Mouse (Mus musculus) spleen, adult 2 months (tissue): ENCODE data around the gene Cox4i1. TPM values are rescaled to one million over a fixed set of nuclear protein-coding genes. Genes with fewer than 3 reads are reported as not detected.
A peak's percentile ranks its signal among the peaks of the same experiment; 100 is the strongest.

Experiments
- DNase-seq, 2 experiments: peaks; one replicate each; pipeline versions ENCODE4 v3.0.0 to v3.0.0-alpha.2; 2012 to 2021; ENCODE audit warnings: low spot score in 2 of 2, low read depth in 1 of 2
- H3K27ac ChIP-seq: fragments of 200-500 bp; 2 replicates; pipeline ENCODE4 v1.5.1; 2012; ENCODE audit warnings: low read length, inconsistent platforms; ENCODE audit not compliant: insufficient read depth
- H3K27me3 ChIP-seq: fragments of 200-500 bp; 2 replicates; pipeline ENCODE4 v1.6.1; 2012; ENCODE audit warnings: mild to moderate bottlenecking, moderate library complexity, low read length, inconsistent platforms; ENCODE audit not compliant: control insufficient read depth, insufficient read depth
- H3K36me3 ChIP-seq: fragments of 200-500 bp; 2 replicates; pipeline ENCODE4 v1.6.1; 2012; ENCODE audit warnings: mild to moderate bottlenecking, low read length, inconsistent platforms; ENCODE audit not compliant: control insufficient read depth, insufficient read depth
- H3K4me1 ChIP-seq: fragments of 200-500 bp; 2 replicates; pipeline ENCODE4 v1.6.1; 2011; ENCODE audit warnings: inconsistent platforms; ENCODE audit not compliant: control insufficient read depth, insufficient read depth, insufficient read length
- H3K4me3 ChIP-seq: fragments of 200-500 bp; 2 replicates; pipeline ENCODE4 v1.5.1; 2011; ENCODE audit warnings: mild to moderate bottlenecking, inconsistent platforms; ENCODE audit not compliant: insufficient read depth, insufficient read length; ENCODE audit errors: extremely low read depth
- CTCF ChIP-seq: fragments of 200-500 bp; IDR thresholded peaks from 2 replicates; pipeline ENCODE4 v1.5.1; 2011; ENCODE audit warnings: mild to moderate bottlenecking, inconsistent platforms; ENCODE audit not compliant: insufficient read depth, insufficient read length, insufficient replicate concordance; ENCODE audit errors: extremely low read depth
- POLR2A ChIP-seq: fragments of 200-500 bp; IDR thresholded peaks from 2 replicates; pipeline ENCODE4 v1.6.1; 2011; ENCODE audit warnings: low read depth, low read length, inconsistent platforms
- WGBS: fragments of 180-500 bp; shearing (Covaris S2); methylation state at CpG from one replicate; pipeline ENCODE4 v1.1.7; 2018; 5-methylcytosine and 5-hydroxymethylcytosine counted together
- polyA plus RNA-seq: library from polyadenylated mRNA; depleted of rRNA; stranded (reverse); fragments of >200 nt; gene quantifications from 2 replicates; pipeline ENCODE4 v1.2.3, GENCODE M21; 2012

Cox4i1 gene
- polyA plus RNA-seq, 1 experiment = 535 TPM

DNA sequence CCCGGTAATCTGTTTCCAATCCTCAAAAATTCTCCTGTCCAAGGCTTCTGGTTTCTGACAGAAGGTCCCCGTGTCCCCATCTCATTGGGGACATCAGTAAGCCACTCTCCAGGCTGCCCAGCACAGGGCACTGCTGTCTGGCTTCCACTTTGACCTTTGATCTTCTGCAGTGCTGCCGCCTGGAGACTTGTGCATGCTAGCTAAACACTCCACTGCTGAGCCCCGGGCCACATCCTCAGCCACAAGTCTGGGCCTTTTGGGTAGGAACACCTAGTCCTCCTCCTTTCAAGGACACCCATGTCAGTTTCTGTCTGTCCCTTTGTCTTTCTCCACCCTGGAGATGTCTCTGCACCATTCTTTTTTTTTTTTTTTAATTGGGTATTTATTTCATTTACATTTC, 24.9 kb downstream of the Cox4i1 start:
- H3K27ac ChIP-seq = no peak overlapping the region
- no peak overlapping the region for H3K4me3 ChIP-seq
- DNase-seq = no peak
- WGBS = 85% methylated on average over 4 of the region's 4 CpGs
- TF ChIP-seq POLR2A (no peak), CTCF (no peak)
- H3K36me3 ChIP-seq = no peaks in the 10 kb centered on the region
- no peaks in the 10 kb centered on the region for H3K27me3 ChIP-seq
- H3K4me1 ChIP-seq = peaks cover 13% of the 10 kb centered on the region; the same call in 1 of the 2 replicates

DNA sequence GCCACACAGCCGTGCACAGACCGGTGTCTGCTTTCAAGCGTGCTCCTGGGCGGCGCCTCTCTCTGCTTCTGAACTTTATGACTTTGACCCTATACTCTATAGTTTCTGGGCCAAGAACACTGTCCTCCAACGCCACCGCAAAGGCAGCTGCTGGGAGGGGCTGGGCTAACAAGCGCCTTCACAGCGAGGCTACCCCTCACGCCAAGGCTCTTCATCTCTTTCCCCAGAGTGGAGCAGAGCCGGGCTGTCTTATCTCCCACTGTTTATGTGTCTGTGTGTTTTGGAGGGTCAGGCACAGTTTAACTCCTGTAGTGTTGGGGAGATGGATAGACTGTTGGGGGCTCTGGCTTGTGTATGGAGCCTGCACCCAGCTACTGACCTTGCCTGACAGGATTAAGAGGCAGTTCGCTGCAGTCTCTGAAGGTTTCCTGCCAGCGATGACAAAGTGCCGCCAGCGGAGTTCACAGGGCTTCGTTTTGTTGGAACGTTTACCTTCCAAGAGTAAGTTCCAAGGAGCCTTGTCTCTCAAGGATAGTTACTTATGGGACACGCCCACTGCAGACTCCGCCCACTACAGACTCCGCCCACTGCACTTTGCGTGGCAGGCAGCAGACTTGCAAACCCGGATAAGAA, 26.0 kb downstream of the Cox4i1 start:
- no peak for DNase-seq
- no peak for TF ChIP-seq POLR2A
- TF ChIP-seq CTCF = no peak
- Histone ChIP-seq H3K4me1 (peaks cover 13% of the 10 kb centered on the region; the same call in 1 of the 2 replicates), H3K4me3 (no peak overlapping the region), H3K27ac (no peak overlapping the region), H3K36me3 (no peaks in the 10 kb centered on the region), H3K27me3 (no peaks in the 10 kb centered on the region)
- 61% methylated on average over 22 of the region's 22 CpGs for WGBS

DNA sequence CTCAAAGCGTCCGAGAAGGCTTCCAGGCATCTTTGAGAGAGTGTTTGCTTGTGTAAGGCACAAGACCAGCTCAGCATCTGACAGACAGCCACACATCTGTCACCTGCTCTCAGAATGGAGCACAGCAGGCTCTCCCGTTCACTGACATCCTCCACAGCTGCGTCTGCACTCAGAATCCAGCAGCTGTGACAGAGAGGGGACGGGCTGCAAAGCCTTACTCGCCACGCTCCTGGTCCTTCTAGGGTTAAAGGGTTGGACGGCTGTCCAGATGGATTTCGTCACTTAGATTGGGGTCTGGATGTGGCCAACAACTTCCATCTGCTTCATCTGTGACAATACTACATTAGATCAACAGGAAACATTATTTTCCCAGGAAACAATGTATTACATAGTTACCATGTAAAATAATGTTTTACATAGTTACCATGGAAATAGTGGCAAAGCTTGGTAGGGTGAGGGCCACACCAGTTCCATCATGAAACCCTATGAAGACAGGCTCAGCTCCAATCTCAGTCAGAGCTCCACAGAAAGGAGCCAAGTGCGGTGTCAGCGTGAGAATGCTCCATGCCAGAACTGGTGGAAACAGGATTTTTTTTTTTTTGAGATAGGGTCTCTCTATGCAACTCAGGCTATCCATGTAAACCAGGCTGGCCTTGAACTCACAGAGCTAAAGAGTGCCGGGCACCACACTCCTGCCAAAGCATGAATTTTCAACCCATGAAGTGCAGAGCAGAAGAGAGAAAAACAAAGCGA, 28.6 kb downstream of the Cox4i1 start:
- no peak for DNase-seq
- Histone ChIP-seq H3K4me1 (peaks cover 33% of the 10 kb centered on the region; the same call in 1 of the 2 replicates), H3K27ac (no peak overlapping the region), H3K36me3 (no peaks in the 10 kb centered on the region), H3K27me3 (no peaks in the 10 kb centered on the region), H3K4me3 (no peak overlapping the region)
- no peak for TF ChIP-seq CTCF
- no peak for TF ChIP-seq POLR2A
- 30% methylated on average over 13 of the region's 13 CpGs for WGBS

DNA sequence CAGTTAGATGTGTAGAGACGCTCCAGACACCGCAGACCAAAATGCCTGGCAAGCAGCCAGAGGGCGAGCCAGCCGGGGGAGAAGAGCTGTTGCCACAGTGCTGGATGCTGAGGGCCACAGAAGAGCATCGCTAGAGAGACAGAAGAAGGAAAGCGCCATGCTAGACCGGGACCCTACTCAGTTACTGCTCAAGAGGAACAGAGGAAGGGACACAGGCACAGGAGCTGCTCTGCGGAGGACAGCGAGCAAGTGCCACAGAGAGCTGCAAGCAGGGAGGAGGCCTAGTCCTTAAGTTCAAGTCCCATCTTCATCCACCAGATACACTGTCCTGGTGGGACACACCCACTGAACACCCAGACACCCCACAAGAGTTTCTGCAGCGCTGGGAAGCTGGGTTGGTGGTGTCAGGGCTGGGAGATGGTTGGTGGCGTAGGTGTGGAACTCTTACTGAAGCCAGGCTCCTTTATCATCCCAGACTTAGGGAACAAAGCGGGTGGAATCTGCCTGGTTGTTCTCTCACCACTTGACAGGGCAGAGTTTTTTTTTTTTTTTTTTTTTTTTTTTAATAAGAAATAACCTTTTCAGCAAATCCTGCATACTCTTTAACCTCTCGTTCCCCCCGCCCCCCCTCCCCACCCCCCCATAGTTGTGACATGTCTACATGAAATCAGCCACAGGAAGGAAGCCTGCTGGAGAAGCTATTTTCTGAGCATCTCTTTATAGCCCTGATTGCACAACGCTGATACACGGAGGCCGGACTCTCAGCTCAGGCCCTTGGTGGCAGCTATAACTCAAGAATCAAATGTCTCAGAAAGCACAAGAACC, 29.3 kb downstream of the Cox4i1 start:
- WGBS = 27% methylated on average over 17 of the region's 17 CpGs
- peak in 1 of 2 experiments; percentile 45 for DNase-seq
- peak overlapping the region; percentile 1; the same call in 1 of the 2 replicates for H3K27ac ChIP-seq
- H3K27me3 ChIP-seq = no peaks in the 10 kb centered on the region
- TF ChIP-seq POLR2A (no peak), CTCF (no peak)
- H3K36me3 ChIP-seq = no peaks in the 10 kb centered on the region
- H3K4me3 ChIP-seq = no peak overlapping the region
- H3K4me1 ChIP-seq = peaks cover 40% of the 10 kb centered on the region; the same call in 1 of the 2 replicates

DNA sequence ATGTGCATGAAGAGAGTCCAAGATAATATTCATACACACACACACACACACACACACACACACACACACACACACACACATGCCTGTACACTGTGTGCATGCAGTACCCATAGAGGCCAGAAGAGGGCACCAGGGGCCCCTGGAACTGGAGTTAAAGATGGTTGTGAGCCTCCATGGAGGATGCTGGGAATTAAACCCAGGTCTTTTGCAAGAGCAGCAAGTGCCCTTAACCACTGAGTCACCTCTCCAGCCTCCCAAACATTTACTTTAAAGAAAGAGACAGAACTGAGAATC, 29.9 kb downstream of the Cox4i1 start:
- Histone ChIP-seq H3K36me3 (no peaks in the 10 kb centered on the region), H3K27me3 (no peaks in the 10 kb centered on the region), H3K4me3 (no peak overlapping the region), H3K27ac (no peak overlapping the region), H3K4me1 (peaks cover 44% of the 10 kb centered on the region; the same call in 1 of the 2 replicates)
- TF ChIP-seq CTCF (peak; percentile 20; the same call in 1 of the 2 replicates), POLR2A (no peak)
- peak in 1 of 2 experiments; percentile 34 for DNase-seq

DNA sequence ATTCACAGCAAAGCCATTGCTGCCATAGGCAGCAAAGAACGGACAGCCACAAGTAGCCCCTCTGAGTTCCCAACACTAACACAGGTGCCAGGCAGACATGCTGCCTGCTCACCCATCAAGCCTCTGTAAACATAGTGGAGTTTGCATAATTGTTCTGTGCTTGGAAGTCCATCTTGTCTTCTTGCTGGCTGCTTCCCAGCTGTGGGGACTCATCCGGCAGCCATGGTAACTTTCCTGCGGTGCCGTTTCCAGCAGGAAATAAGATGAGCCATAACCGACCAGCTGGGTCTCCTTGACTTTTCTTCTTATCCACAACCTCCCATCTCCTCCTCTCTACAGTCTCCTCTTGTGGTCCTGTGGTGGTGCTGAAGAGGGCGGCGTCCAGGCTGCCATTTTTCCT, 30.4 kb downstream of the Cox4i1 start:
- Histone ChIP-seq H3K36me3 (no peaks in the 10 kb centered on the region), H3K27ac (no peak overlapping the region), H3K4me3 (no peak overlapping the region), H3K27me3 (no peaks in the 10 kb centered on the region), H3K4me1 (peaks cover 45% of the 10 kb centered on the region; the same call in 1 of the 2 replicates)
- TF ChIP-seq POLR2A (no peak), CTCF (no peak)
- DNase-seq = no peak
- 89% methylated on average over 7 of the region's 7 CpGs for WGBS
